Mouse (Mus musculus): ENCODE measurements around the gene Narfl.

DNA sequence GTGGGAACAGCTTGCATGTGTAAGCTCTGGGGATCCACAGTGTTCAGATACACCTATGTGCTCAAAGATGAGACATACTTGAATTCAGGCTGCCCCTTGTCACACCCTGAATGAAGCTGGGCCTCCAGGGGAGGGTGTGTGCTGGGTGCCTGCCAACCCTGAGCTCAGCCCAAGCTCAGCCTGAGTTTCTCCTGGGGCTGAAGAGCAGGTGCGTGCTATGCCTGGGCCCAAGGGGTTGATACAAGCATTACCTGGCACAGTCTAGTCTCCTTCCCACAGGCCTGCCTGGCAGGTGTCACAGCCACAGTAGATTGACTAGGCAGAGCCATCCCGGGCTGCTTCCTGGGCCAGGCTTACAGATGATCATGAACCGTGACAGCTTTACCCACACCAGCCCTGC, 37.8 kb upstream of the Narfl start, which contains the start of gene Mslnl:
- TF ChIP-seq POLR2A (IDR thresholded peaks at IDR 0.05; ENCODE audit: extremely low read depth, insufficient read depth, low read length): no peak
- TF ChIP-seq CTCF (IDR thresholded peaks at IDR 0.05; ENCODE audit: low read depth, low read length): no peak

Data from liver, adult 2 months (tissue).